Mouse (Mus musculus) retina, embryonic 14.5 days (tissue): Measurements from ENCODE around the gene Mpeg1.
A peak's percentile ranks its signal among the peaks of the same experiment; 100 is the strongest.

ENCODE experiments used
- DNase-seq: peaks from one replicate; pipeline ENCODE4 v3.0.0-alpha.2; 2015; ENCODE audit warnings: low spot score

Mpeg1 gene

DNA sequence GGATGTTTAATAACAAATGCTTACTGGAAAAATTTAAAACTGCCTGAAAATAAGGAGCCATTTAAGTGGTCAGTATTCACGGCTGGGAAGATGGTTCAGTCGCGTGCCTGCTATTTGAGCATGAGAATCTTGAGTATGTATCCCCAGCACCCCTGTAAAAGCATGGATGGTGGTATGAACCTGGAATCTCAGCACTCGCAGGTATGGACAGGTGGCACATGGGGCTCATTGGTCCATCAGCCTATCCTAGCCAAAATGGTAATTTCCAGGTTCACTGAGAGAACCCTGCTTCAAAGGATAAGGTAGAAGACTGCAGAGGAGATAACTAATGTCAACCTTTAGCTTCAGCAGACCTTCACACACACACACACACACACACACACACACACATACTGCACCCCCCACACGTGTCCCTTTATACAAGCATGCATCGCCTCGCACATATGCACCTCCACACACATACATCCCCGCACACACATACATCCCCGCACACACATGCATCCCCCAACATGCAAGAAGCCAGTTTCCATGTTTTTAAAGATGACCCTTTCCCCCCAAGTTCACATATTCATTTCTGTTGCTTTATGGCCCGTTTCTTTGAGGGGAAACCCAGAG lies 5.1 kb downstream of the Mpeg1 start:
- DNase-seq, result no peak

DNA sequence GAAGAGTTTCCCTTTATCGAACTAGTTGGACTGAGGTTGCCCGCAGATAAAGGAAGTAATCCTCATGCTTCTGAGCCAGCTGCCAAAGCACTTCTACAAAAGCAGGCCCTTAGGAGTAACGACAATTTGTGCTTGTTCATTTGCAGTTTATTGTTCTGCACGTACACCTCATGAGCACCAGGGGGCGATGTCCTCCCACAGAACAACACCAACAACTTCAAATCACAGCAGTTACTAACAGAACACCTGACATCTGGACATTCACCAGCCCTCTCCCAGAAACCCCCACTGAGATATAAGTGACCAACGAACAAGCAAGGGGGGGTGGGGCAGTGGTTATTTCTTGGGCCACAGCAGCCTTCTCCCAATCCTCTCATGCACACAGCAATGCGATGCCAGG lies 5.6 kb downstream of the Mpeg1 start:
- DNase-seq, result peak; percentile 75

DNA sequence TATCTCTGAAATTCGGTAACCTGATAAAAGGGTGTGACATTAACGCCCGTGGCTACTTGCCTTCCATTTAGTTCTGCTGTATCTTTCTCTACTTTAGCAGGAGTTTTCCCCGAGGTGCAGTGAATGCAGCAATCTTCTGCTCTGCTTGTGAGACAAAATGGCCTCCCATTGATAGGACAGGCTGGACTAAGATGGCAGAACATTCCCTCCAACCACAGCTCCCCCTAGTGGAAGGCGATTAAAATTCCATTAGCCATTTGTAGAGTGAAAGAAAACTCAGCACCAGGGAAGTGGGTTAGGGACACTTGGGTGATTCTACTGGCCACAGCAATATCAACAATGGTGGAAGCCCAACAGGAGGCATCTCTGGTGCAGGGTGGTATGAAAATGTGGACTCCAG lies 6.9 kb downstream of the Mpeg1 start:
- peak; percentile 66 for DNase-seq

DNA sequence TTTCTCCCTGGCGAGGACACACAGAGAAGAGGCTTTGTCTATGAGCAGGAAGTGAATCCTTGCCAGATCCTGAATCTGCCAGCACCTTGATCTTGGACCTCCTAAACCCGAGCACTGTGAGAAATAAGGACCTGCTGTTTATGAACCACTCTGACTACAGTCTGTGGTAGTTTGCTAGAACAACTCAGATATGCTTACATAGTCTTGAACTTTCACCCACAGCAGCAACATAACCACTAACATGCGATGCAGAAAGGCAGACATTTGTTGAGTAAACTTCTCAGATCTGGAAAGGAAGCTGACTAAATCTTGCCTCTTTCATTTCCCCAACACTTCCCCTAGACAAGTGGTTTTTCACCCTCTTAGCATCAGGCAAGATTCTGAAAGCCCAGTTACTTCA lies 11.3 kb downstream of the Mpeg1 start:
- no peak for DNase-seq

DNA sequence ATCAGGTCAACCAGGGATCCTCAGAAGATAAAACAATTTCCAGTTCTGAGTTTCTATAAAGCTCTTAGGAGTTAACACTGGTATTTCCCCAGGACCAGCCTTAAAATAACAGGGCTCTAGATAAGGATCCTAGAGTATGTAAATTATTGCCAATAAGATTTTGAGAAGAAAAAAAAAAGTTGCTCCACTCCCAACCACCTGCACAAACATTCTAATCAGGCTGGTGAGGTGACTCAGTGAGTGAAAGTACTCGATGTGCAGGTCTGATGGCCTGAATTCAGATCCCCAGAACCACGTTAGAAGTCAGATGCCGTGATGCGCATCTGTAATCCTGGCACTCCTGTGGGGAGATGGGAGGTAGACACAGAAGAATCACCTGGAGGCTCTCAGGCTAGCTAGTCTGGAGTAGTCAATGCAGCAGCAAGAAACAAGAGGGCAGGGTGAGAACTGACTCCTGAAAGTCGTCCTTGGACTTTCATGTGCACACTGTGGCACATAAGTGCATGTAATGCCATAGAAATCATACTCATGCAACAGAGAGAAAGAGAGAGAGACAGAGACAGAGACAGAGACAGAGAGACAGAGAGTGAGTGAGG lies 11.9 kb downstream of the Mpeg1 start:
- no peak for DNase-seq

DNA sequence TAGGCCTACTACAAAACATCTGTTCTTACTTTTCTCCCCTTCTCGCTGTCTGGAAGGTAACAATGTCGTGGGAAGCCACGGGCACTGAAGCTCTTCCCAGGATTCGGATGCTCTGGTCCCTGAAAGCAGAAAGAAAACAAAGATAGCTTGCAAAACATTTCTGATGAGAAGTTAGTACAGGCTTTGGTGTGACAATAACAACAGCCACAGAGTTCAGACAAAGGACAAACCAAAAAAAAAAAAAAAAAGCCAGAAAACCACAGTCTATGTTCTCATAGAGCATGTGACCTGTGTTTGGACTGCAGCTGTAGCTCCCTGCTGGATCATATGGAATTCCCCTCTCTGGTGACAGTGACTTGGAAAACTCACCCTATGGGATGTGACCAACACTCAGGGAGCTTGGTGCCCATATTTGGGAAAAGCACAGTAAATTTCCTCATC lies 12.6 kb downstream of the Mpeg1 start:
- DNase-seq, result no peak

DNA sequence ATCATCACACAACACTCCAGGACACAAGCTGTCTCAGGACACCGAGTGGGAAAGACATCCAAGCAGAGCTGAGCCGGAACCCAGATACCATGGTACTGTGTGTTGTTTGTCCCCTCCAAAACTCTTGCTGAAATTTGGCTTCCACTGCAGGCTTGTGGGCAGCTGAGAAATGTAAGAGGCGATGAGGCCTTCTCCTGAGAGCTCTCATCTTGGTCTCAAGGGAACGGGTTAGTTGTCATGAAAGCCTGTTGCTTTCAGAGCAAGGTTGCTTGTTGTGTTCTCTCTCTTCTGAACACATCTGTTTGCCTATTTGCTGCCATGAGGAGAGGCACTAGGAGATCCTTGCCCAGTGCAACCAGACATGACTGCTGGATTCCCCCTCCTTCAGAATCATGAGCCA lies 13.4 kb downstream of the Mpeg1 start:
- DNase-seq, result no peak

DNA sequence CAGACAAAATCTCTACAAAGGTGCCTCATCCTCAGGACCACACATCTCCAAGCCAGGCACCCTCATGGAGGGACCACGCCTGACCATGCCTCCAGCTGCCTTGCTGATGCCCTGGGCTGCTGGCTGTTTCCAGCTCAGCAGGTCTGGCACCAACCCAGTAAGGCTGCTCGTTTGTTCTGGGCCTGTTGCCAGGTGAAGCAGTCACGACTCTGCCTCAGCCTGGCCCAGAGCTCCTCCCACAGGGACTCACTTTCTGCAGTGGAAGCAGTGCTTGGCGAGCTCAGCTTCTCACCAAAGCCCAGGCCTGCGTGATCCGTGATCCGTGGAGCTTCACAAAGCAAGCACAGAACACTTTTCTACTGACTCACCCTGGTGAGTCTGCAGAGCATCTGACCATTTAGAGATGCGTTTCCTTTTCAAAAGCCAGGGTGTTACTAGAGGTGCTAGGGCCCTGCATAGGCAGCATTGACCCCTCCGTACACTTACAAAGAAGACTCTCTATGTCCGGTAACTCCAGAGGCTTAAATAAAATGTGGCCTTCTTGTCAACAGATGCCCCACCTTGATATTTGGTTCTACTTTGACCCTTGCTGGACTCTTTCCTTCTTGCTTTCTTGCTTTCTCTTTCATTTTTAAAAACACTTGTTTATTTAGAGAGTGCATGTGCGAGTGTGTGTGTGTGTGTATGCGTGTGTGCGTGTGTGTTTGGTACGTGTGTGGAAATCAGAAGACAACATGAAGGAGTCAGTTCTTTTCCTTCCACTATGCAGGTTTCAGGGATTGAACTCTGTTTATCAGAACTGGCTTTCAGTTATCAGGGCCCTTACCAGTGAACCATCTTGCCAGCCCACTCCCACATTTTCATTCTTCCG lies 15.0 kb downstream of the Mpeg1 start:
- no peak for DNase-seq

DNA sequence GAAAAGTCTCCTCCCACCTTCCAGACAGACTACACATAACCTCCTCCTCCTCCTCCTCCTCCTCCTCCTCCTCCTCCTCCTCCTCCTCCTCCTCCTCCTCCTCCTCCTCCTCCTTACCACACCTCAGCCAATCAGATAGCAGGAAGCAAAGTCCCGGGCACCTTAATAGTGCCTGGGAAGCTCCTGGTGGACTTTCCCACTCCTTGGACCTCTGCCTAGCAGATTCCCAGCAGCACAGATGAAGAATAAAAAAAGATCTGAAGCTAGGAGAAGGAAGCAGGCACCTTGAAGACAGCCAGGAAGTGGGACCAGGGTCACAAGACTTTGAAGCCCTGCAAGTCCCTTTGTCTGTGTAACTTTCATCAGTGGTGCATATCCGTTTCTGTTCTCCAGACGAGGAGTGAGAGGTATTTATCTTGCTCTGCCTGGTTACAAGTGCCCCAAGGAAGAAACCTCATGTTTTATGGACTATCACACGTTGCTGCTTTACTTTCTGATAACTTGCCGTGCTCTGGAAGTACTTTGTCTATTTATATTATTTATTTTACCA lies 16.2 kb downstream of the Mpeg1 start:
- no peak for DNase-seq

DNA sequence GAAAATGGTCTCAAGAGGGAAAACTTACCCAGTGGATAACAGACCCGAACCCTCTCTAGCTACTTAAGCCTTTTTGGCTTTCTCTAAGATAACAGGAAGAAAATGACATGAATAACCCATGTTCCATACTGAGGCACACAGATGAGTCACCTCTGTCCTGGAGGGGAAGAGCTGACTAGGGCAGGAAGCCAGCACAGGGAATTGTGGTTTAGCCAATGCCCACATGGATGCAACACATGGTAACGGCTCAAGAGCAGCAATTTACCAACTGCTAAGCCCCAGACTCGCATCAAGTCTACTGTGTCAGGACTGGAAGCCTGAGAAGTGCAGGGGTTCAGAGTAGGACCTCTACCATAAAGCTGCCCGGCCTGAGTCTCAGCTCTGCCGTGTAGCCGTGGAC lies 17.8 kb downstream of the Mpeg1 start:
- no peak for DNase-seq

DNA sequence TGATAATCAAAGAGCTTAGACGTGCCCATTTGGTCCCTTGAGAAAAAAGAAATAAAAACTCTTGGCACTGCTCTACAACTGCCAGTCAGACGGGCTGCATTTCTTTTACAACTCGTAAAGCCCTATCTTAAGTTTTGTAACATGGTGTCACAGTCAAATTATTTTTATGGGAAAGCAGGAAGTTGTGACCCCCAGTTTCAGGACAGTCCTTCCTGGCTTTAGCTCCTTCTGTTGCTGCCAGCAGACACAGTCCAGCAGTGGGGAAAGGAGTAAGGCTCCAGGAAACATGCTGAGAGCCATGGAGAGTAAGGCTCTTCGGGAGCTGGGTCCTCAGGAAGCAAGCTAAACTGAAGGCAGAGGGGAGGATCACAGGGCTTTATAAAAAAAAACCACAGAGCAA lies 23.2 kb downstream of the Mpeg1 start:
- DNase-seq, result no peak

DNA sequence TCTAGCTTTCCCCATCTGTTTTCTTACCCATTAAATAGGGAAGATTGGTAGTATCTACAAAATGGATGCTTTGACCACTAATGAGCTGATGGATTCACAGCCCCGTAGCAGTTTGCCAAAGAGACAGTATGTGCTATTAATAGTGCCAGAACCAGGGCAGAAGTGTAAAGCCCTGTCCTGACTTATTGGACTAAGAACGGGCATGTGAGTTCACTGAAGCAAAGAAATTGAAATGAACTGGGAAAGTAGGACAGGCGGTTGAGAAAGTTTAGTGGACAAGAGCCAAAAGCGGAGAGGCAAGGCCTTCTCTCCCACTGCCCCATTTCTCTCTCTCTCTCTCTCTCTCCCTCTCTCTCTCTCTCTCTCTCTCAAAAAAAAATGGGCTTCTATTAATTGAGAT lies 23.6 kb downstream of the Mpeg1 start:
- DNase-seq, result peak; percentile 60

DNA sequence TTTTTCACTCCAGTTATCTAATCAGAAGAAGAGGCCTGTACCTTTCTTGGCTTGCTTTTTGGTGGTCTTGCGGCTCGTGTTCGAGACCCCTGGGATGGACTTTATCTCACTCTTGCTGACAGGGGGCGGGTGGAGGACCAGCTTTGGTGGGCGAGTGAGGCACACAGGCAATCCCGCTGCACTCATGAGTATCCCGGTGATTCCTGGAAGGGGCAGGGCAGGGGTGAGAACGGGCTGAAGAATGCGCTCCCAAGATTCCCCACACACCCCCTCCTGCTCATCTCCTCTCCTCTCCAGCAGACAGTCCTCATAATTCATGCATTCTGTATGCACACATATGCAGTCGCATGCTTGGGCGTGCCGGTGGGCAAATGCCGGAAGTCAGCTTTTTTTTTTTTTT lies 24.6 kb downstream of the Mpeg1 start:
- no peak for DNase-seq

DNA sequence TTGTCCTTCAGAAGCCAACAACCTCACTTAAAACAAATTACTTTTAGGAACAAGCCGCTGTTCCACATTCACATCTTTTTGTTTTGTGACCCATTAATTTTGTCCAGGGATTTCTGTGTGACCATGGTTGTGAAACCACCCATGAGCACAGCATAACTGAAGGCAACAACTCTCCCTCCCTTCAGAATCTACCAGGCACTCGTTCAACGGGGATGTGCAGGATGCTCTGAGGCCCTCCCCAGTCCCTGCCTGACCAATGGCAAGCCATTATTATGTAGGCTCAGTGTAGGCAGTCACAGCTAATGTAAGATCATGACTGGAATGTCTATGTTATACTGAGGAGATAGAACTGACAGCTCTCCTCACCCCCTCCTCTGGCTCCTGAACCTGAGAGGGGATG lies 25.1 kb downstream of the Mpeg1 start:
- DNase-seq, result no peak

DNA sequence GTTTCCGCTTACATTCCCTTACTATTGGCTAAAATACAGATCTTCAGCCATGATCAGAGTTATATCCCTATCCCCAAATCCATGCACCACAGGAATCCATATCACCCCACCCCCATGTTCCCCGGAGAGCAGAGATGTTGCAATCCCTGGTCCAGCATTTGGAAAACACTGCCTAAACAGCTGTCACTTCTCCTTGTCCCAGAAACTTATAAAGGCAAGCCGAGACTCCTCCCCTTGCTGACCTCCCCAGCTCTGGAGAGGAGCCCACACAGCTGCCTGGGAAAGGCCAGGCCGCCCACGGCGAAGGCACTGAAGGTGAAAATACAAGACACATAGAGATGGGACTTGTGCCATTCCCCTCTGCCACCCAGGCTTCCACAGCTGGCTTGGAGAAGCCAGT lies 26.3 kb downstream of the Mpeg1 start:
- DNase-seq, result no peak

DNA sequence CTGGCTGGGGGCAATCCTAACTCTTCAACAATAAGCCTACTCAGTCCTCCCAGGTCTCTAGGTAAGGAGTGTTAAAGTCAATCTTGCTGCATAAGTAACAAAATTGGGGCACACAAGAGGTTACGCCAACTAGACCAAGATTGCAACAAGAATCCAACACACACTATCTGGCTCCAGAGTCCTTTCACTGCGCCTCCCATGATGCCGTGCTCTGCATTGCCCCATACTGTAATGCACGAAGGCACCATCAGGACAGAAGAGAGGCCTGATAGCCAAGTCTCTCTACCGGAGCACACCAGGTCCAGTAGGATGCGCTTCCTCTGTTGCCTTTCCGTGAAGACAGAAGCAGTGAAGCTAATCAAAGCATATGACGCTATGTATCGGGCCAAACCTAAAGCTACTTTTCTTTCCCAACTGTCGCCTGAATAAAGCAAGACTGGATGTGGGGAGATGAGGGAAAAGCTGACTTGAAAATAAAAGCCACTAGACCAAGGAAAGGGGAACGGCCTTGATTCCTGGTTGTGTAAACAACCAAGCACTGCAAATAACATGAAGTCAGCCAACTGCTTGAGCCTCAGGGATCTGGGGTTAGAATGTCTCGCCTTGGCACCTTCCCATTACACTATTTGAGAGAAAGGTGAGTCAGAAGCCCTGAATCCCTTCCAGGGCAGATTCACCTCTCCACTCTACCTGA lies 27.1 kb downstream of the Mpeg1 start:
- no peak for DNase-seq

DNA sequence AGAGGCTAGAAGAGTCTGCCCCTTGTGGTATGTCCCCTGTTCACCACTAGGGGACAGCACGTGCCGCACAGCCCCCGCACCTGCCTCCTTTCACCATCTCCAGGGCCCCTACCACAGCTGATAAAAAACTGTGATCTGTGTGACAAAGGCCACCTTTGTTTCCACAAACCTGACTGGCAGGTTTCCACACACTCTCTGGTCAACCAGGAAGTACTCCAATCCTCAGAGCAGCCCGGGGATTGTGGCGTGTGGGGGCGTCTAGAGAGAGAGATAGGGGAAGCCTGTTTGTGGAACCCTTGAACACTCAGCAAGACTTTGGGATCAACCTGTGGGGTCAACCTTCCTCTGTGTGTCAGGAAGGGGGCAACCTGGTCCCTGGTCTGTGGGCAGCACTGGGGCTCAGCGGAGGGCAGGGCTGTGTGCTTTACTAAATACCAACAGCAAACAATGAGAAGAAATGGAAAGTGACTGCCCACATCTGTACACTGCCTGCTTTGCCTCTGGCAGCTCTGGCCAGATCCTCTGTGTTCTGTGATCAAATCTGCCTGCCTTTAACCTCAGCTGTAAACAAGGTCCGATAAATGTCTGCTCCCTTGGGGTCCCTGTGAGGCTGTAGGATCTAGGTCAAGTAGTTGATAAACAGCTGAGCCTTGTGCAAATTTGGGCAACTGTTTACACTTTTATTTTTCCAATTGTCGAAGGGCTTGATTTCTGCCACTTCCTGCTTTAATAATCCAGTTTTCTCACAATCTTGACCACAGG lies 27.8 kb downstream of the Mpeg1 start:
- peak; percentile 62 for DNase-seq

DNA sequence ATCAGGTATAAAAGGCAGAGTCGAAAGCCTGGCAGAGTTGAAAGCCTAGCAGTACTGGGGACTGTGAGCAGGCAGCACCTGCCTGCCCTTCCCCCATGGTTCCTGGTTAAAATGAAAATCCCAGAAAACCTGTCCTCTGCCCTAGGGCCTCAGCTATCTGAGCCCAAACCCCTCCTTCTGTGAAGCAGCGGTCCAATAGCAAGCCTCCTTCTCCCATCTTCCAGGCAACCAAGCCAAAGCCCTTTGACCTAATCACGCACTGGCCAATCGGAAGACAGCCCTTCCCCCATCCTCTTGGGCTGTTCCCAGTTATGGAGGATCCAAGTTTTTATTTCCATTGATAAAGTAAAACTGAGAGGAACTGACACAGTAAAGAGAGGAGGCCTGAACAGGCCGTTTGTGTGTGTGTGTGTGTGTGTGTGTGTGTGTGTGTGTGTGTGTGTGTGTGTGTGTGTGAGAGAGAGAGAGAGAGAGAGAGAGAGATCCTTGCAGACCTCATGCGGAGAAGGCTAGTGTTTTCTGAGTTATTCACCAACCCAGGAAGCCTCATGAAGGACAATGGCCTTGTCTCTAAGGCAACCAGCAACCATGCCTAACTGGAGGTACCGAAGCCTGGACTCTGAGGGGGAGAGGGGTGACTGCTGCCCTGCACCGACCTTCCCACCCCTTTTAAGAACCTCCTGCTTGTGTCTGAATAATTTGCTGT lies 28.5 kb downstream of the Mpeg1 start:
- peak; percentile 81 for DNase-seq

DNA sequence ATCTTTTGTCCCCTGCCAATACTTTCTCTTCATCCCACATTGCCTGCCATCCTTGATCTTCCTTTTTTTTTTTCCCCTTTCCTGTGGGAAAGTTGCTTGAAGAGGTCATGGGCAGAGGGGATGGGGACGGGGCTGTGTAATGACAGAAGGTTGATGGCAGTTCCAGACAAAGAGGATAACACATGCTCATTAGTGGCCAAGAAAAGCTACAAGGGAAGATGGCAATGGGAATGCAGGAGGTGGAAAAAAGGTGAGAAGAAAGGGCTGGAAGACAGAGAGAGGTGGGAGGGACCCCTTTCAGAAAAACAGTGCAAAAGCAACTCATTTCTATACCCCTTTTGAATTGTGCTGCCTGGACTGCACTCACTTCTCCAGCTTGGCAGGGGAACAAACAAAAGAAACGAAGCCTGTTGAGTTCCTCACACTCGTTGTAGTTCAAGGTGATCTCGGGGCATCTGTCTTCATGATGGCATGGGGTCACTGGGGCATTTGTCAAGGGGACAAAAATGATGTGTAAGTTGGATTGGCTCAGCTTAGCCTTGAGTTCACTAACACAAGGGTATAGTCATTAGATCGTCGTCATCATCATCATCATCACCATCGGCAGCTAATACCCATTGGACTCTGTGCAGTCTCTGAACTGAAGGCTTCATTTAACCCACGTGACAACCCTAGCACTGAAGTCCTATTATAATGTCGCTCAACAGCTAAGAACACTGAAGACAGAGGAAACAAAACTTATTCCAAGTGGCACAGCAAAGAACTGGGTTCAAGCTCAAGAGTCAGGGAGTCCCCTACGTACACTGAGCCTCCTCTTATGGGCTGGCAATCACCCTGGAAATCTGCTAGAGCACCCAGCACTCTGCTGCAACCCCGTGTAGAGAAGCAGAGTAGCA lies 29.3 kb downstream of the Mpeg1 start:
- no peak for DNase-seq

DNA sequence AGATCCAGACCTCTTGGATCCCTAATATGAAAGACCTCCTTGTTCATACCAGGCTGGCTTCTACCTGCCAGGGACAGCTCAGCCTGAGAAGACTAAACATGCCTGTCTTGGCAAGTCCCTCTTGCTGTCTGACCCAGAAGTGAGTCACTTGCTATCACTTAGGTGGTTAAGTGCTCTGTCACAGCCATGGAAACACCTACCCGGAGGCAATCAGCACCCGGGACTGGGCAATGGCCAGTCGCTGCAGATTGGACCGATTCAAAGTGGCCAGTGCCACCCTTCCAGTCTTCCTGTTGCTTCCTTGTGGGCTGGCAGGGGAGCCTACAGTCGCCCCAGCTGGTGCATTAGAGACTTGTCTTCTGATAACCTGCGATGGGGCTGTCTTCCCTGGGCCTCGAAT lies 31.1 kb downstream of the Mpeg1 start:
- DNase-seq, result no peak
